Mouse (Mus musculus) lung, embryonic 14.5 days (tissue): Measurements from ENCODE around the gene Cyp2g1. TPM values are rescaled to one million over a fixed set of nuclear protein-coding genes. Genes with fewer than 3 reads are reported as not detected.
A peak's percentile ranks its signal among the peaks of the same experiment; 100 is the strongest.
"Not testable (repeated sequence)": the region's sequence is repeated elsewhere in the genome, so short reads cannot be mapped to it uniquely, and the experiment has no call there.

Experiments used
- ATAC-seq: fragments of 200-750 bp; cut with Nextera tagmentation; 2 replicates; pipeline ENCODE4 v1.8.0; 2017; ENCODE audit warnings: mild to moderate bottlenecking, moderate TSS enrichment, moderate library complexity; ENCODE audit not compliant: insufficient read depth
- DNase-seq: peaks from one replicate; pipeline ENCODE4 v3.0.0-alpha.2; 2015
- H3K27ac ChIP-seq: fragments of 300-500 bp; sonication (generic); 2 replicates; pipeline ENCODE4 v1.5.1; 2014; ENCODE audit warnings: low read depth, mild to moderate bottlenecking, moderate library complexity
- H3K27me3 ChIP-seq: fragments of 300-500 bp; sonication (generic); 2 replicates; pipeline ENCODE4 v1.6.1; 2014; ENCODE audit warnings: low read length, control low read depth; ENCODE audit not compliant: insufficient read depth
- H3K36me3 ChIP-seq: fragments of 300-500 bp; sonication (generic); 2 replicates; pipeline ENCODE4 v1.6.1; 2014; ENCODE audit warnings: control low read depth; ENCODE audit not compliant: insufficient read depth
- H3K4me1 ChIP-seq: fragments of 300-500 bp; sonication (generic); 2 replicates; pipeline ENCODE4 v1.6.1; 2014; ENCODE audit warnings: antibody characterized with exemption, control low read depth; ENCODE audit not compliant: insufficient read depth
- H3K4me2 ChIP-seq: fragments of 300-500 bp; sonication (generic); 2 replicates; pipeline ENCODE4 v1.6.1; 2014; ENCODE audit warnings: mild to moderate bottlenecking
- H3K4me3 ChIP-seq: fragments of 300-500 bp; sonication (generic); 2 replicates; pipeline ENCODE4 v1.5.1; 2014; ENCODE audit warnings: low read depth, low read length
- H3K9ac ChIP-seq: fragments of 300-500 bp; sonication (generic); 2 replicates; pipeline ENCODE4 v1.6.1; 2014
- H3K9me3 ChIP-seq: fragments of 300-500 bp; sonication (generic); 2 replicates; pipeline ENCODE4 v1.6.1; 2016; ENCODE audit warnings: low read depth, low read length, control low read depth
- CTCF ChIP-seq: IDR thresholded peaks from 2 replicates; pipeline ENCODE4 v1.5.1; 2016; ENCODE audit warnings: antibody characterized with exemption, low read depth
- WGBS: fragments of 180-500 bp; shearing (Covaris S2); extraction: QIAGEN DNeasy Blood & Tissue Kit; methylation state at CpG from one replicate; pipeline ENCODE4 v1.1.7; 2014; 5-methylcytosine and 5-hydroxymethylcytosine counted together
- polyA plus RNA-seq: library from polyadenylated mRNA; unstranded; fragments of >200 nt; fragmentation: Nextera tagmentation; extraction: Ambion mirVana; gene quantifications from 2 replicates; pipeline ENCODE4 v1.2.1, GENCODE M21; 2014

Cyp2g1 gene
- polyA plus RNA-seq, 1 experiment from 2014 or later = not detected

GRCm38 (mm10) chr7:26779799-26780416 is 28.8 kb upstream of the Cyp2g1 start:
- no peak overlapping the region for H3K4me2 ChIP-seq
- DNase-seq = no peak
- H3K27ac ChIP-seq = no peak overlapping the region
- no peaks in the 10 kb centered on the region for H3K9me3 ChIP-seq
- no peak overlapping the region for H3K4me3 ChIP-seq
- H3K36me3 ChIP-seq = no peaks in the 10 kb centered on the region
- TF ChIP-seq CTCF = no peak
- 82% methylated on average over 5 of the region's 5 CpGs for WGBS
- H3K4me1 ChIP-seq = no peaks in the 10 kb centered on the region
- no peaks in the 10 kb centered on the region for H3K27me3 ChIP-seq
- no peak; the same call in 1 of the 2 replicates for ATAC-seq
- no peak overlapping the region for H3K9ac ChIP-seq

- no peak overlapping the region for H3K9ac ChIP-seq
- no peaks in the 10 kb centered on the region for H3K36me3 ChIP-seq
- no peak overlapping the region for H3K27ac ChIP-seq
- H3K27me3 ChIP-seq = no peaks in the 10 kb centered on the region
- DNase-seq (peak; percentile 7), ATAC-seq (no peak)
- H3K4me1 ChIP-seq = no peaks in the 10 kb centered on the region
- no peak overlapping the region for H3K4me3 ChIP-seq
- TF ChIP-seq CTCF = no peak
- H3K9me3 ChIP-seq = no peaks in the 10 kb centered on the region
- WGBS = 13% methylated on average over 11 of the region's 11 CpGs
- H3K4me2 ChIP-seq = no peak overlapping the region
Measured at GRCm38 (mm10) chr7:26780510-26780909, 28.2 kb upstream of the Cyp2g1 start.

GRCm38 (mm10) chr7:26780998-26781766 is 27.5 kb upstream of the Cyp2g1 start:
- no peak for ATAC-seq

GRCm38 (mm10) chr7:26781767-26782131 is 26.9 kb upstream of the Cyp2g1 start:
- Histone ChIP-seq H3K9me3 (no peaks in the 10 kb centered on the region), H3K9ac (no peak overlapping the region), H3K4me2 (no peak overlapping the region), H3K36me3 (no peaks in the 10 kb centered on the region), H3K27ac (no peak overlapping the region), H3K4me3 (no peak overlapping the region), H3K27me3 (no peaks in the 10 kb centered on the region), H3K4me1 (no peaks in the 10 kb centered on the region)
- ATAC-seq (no peak), DNase-seq (no peak)
- WGBS = 41% methylated on average over 8 of the region's 8 CpGs
- TF ChIP-seq CTCF = no peak

More at GRCm38 (mm10) chr7:26780998-26781766, 27.5 kb upstream of the Cyp2g1 start:
- no peak overlapping the region for H3K9ac ChIP-seq
- H3K36me3 ChIP-seq = no peaks in the 10 kb centered on the region
- H3K9me3 ChIP-seq = no peaks in the 10 kb centered on the region
- WGBS = 22% methylated on average over 8 of the region's 8 CpGs
- no peak overlapping the region for H3K27ac ChIP-seq
- H3K4me1 ChIP-seq = no peaks in the 10 kb centered on the region
- no peak for DNase-seq
- TF ChIP-seq CTCF = no peak
- H3K27me3 ChIP-seq = no peaks in the 10 kb centered on the region
- no peak overlapping the region for H3K4me2 ChIP-seq
- H3K4me3 ChIP-seq = no peak overlapping the region

GRCm38 (mm10) chr7:26783163-26783562 is 25.5 kb upstream of the Cyp2g1 start:
- Histone ChIP-seq H3K9me3 (no peaks in the 10 kb centered on the region), H3K27ac (no peak overlapping the region), H3K36me3 (no peaks in the 10 kb centered on the region), H3K4me3 (no peak overlapping the region), H3K4me2 (no peak overlapping the region), H3K9ac (no peak overlapping the region), H3K27me3 (no peaks in the 10 kb centered on the region), H3K4me1 (no peaks in the 10 kb centered on the region)
- no peak for TF ChIP-seq CTCF
- 34% methylated on average over 5 of the region's 5 CpGs for WGBS
- ATAC-seq = no peak
- DNase-seq = no peak

- 78% methylated on average over 1 of the region's 1 CpGs for WGBS
- H3K4me1 ChIP-seq, DNase-seq, ATAC-seq, H3K9ac ChIP-seq, H3K27me3 ChIP-seq, H3K4me3 ChIP-seq, H3K4me2 ChIP-seq, H3K36me3 ChIP-seq, H3K9me3 ChIP-seq, H3K27ac ChIP-seq: not testable (repeated sequence)
Measured at GRCm38 (mm10) chr7:26786013-26786412, 22.7 kb upstream of the Cyp2g1 start.

GRCm38 (mm10) chr7:26789984-26790383 is 18.7 kb upstream of the Cyp2g1 start:
- Histone ChIP-seq H3K9ac (no peak overlapping the region), H3K27me3 (no peaks in the 10 kb centered on the region), H3K36me3 (no peaks in the 10 kb centered on the region), H3K27ac (no peak overlapping the region), H3K9me3 (no peaks in the 10 kb centered on the region), H3K4me1 (no peaks in the 10 kb centered on the region), H3K4me2 (no peak overlapping the region), H3K4me3 (no peak overlapping the region)
- DNase-seq (no peak), ATAC-seq (no peak)
- WGBS = 58% methylated on average over 6 of the region's 6 CpGs
- no peak for TF ChIP-seq CTCF
